In genomic region chr12:89707913-89708312, GRCm38 (mm10) we compare ENCODE assay signal across 16 mouse cellular contexts.
DNase-seq lines count a peak whose midpoint lies in the region; ATAC-seq lines count a peak whose summit lies in the region.
"Had no signal": no experiment of that assay in that cellular context is flagged by ENCODE, and none has a peak within 500 bp of the region (broad histone marks: within the 10 kb centered on the region; RNA-seq: fewer than 3 reads in every experiment).

No protein-coding gene starts in this region.

- 0 out of 2 replicates have a peak, but pooled peaks have one; percentile 25 for ATAC-seq in frontal cortex, adult (ENCODE audit: low TSS enrichment)
- ATAC-seq: CD4-positive, CD25-positive, alpha-beta regulatory T cell, adult 4 months; forebrain, embryonic 15.5 days; intestine, postnatal 0 days had no signal

- peak; percentile 35 to 36 for DNase-seq in cerebellum, adult 18-20 months
- DNase-seq in cerebellum, postnatal 4 days (ENCODE audit: low spot score in 2 of 2) = no peak
- no peak for DNase-seq in frontal cortex, adult 2 months (ENCODE audit: extremely low spot score in 1 of 2, low spot score in 1 of 2)
- peak; percentile 57 for DNase-seq in cerebellum, adult 9-11 months
- no peak for DNase-seq in thymus, postnatal 36 days
- DNase-seq: adrenal gland, adult 2 months; adrenal gland, postnatal 14 days; embryo, embryonic 11 days; gastrocnemius, adult 2 months; gastrocnemius, postnatal 14 days; heart, adult 11 months; kidney, adult 2 months had no signal

Comparison
In these comparisons a context has a peak if more than half of its experiments do, and no peak if none do; other contexts are left out.
1. DNase-seq: peak in cerebellum, adult 18-20 months (2 of 2) and cerebellum, adult 9-11 months (single experiment); none in cerebellum, postnatal 4 days (0 of 2), frontal cortex, adult 2 months (0 of 2) and thymus, postnatal 36 days (0 of 2).